Mouse (Mus musculus) liver, embryonic 14.5 days (tissue): ENCODE measurements at regions not wholly inside any gene's neighbourhood (a gene's known extent, or its start where the extent isn't known, plus 50 kb on each side); places are given as distances from the start of the nearest gene placed in this dataset.

Experiments used
- ATAC-seq: fragments of 200-750 bp; cut with Nextera tagmentation; 2 replicates; pipeline ENCODE4 v1.8.0; 2017; ENCODE audit warnings: moderate number of reproducible peaks, mild to moderate bottlenecking, moderate library complexity; ENCODE audit not compliant: insufficient read depth
- DNase-seq, 3 experiments: peaks; one replicate each; pipeline ENCODE4 v3.0.0-alpha.2; 2012 to 2013; ENCODE audit warnings: low read depth in 3 of 3, low spot score in 3 of 3
- H3K27ac ChIP-seq: fragments of 300-500 bp; sonication (generic); 2 replicates; pipeline ENCODE4 v1.5.1; 2014; ENCODE audit warnings: moderate library complexity, mild to moderate bottlenecking, control low read depth, inconsistent platforms
- H3K27me3 ChIP-seq: fragments of 300-500 bp; sonication (generic); 2 replicates; pipeline ENCODE4 v1.6.1; 2014; ENCODE audit warnings: mild to moderate bottlenecking, low read length, moderate library complexity; ENCODE audit not compliant: control insufficient read depth, insufficient read depth
- H3K36me3 ChIP-seq: fragments of 300-500 bp; sonication (generic); replicated peaks from 2 replicates; pipeline ENCODE4 v1.6.1; 2014; ENCODE audit warnings: low read depth; ENCODE audit not compliant: control insufficient read depth, insufficient read depth
- H3K4me1 ChIP-seq, 2 experiments: fragments of 200-500 bp in 1 of 2; fragments of 300-500 bp in 1 of 2; sonication (generic) in 1 of 2; replicated peaks; 2 replicates each; pipeline ENCODE4 v1.6.1; 2012 to 2014; ENCODE audit warnings: antibody characterized with exemption in 1 of 2, inconsistent platforms in 1 of 2, low read length in 1 of 2; ENCODE audit not compliant: control insufficient read depth in 2 of 2, insufficient read depth in 2 of 2
- H3K4me2 ChIP-seq: fragments of 300-500 bp; sonication (generic); 2 replicates; pipeline ENCODE4 v1.6.1; 2014; ENCODE audit warnings: low read depth, mild to moderate bottlenecking, control low read depth, moderate library complexity
- H3K4me3 ChIP-seq, 2 experiments: fragments of 200-500 bp in 1 of 2; fragments of 300-500 bp in 1 of 2; sonication (generic) in 1 of 2; 2 replicates each; pipeline ENCODE4 v1.5.1; 2012 to 2014; ENCODE audit warnings: low read depth in 2 of 2, low read length in 2 of 2, mild to moderate bottlenecking in 2 of 2, control low read depth in 1 of 2, inconsistent platforms in 1 of 2, moderate library complexity in 1 of 2; ENCODE audit not compliant: insufficient read depth in 1 of 2
- H3K9ac ChIP-seq: fragments of 300-500 bp; sonication (generic); replicated peaks from 2 replicates; pipeline ENCODE4 v1.6.1; 2014; ENCODE audit warnings: mild to moderate bottlenecking, control low read depth, moderate library complexity
- H3K9me3 ChIP-seq: fragments of 300-500 bp; sonication (generic); 2 replicates; pipeline ENCODE4 v1.6.1; 2016; ENCODE audit warnings: low read length, mixed read lengths; ENCODE audit not compliant: control insufficient read depth
- CTCF ChIP-seq: IDR thresholded peaks from 2 replicates; pipeline ENCODE4 v1.5.1; 2016; ENCODE audit warnings: antibody characterized with exemption, low read depth, control low read depth
- EP300 ChIP-seq: IDR thresholded peaks from 2 replicates; pipeline ENCODE4 v1.6.1; 2016; ENCODE audit warnings: antibody characterized with exemption, low read depth
- WGBS: fragments of 180-500 bp; shearing (Covaris S2); extraction: QIAGEN DNeasy Blood & Tissue Kit; methylation state at CpG from one replicate; pipeline ENCODE4 v1.1.7; 2014; ENCODE audit not compliant: insufficient replicate concordance; 5-methylcytosine and 5-hydroxymethylcytosine counted together

- no peaks in the 10 kb centered on the region for H3K4me1 ChIP-seq
- ATAC-seq (no peak), DNase-seq (no peak)
- WGBS, result 63% methylated on average over 4 of the region's 4 CpGs
- H3K9ac ChIP-seq, result no peak overlapping the region
- H3K4me3 ChIP-seq, result no peak overlapping the region
- no peak overlapping the region for H3K27ac ChIP-seq
- no peaks in the 10 kb centered on the region for H3K9me3 ChIP-seq
- H3K36me3 ChIP-seq, result no peaks in the 10 kb centered on the region
- TF ChIP-seq CTCF (no peak), EP300 (no peak)
- no peak overlapping the region for H3K4me2 ChIP-seq
- no peaks in the 10 kb centered on the region for H3K27me3 ChIP-seq
These were observed 445.7 kb downstream of the Gm43517 start for GRCm38 (mm10) chr12:49830665-49831064.

GRCm38 (mm10) chr12:49832118-49832847 lies 447.3 kb downstream of the Gm43517 start:
- no peaks in the 10 kb centered on the region for H3K4me1 ChIP-seq
- H3K4me2 ChIP-seq, result no peak overlapping the region
- no peak overlapping the region for H3K4me3 ChIP-seq
- H3K9me3 ChIP-seq, result no peaks in the 10 kb centered on the region
- ATAC-seq, result no peak
- no peak for TF ChIP-seq CTCF
- TF ChIP-seq EP300, result no peak
- no peaks in the 10 kb centered on the region for H3K36me3 ChIP-seq
- DNase-seq, result no peak
- no peak overlapping the region for H3K9ac ChIP-seq
- H3K27ac ChIP-seq, result no peak overlapping the region
- no peaks in the 10 kb centered on the region for H3K27me3 ChIP-seq
- WGBS, result 24% methylated on average over 3 of the region's 3 CpGs

GRCm38 (mm10) chr12:49836282-49837070 lies 451.5 kb downstream of the Gm43517 start:
- Histone ChIP-seq H3K4me1 (no peaks in the 10 kb centered on the region), H3K4me2 (no peak overlapping the region), H3K9ac (no peak overlapping the region), H3K4me3 (no peak overlapping the region), H3K9me3 (no peaks in the 10 kb centered on the region), H3K27ac (no peak overlapping the region), H3K36me3 (no peaks in the 10 kb centered on the region), H3K27me3 (no peaks in the 10 kb centered on the region)
- ATAC-seq (no peak), DNase-seq (no peak)
- TF ChIP-seq EP300, result no peak
- no peak for TF ChIP-seq CTCF
- 47% methylated on average over 7 of the region's 7 CpGs for WGBS

GRCm38 (mm10) chr12:49885507-49885906 lies 500.5 kb downstream of the Gm43517 start:
- no peak overlapping the region for H3K9ac ChIP-seq
- no peaks in the 10 kb centered on the region for H3K4me1 ChIP-seq
- H3K36me3 ChIP-seq, result no peaks in the 10 kb centered on the region
- H3K9me3 ChIP-seq, result no peaks in the 10 kb centered on the region
- TF ChIP-seq EP300 (no peak), CTCF (no peak)
- WGBS, result 45% methylated on average over 2 of the region's 2 CpGs
- no peak overlapping the region for H3K4me2 ChIP-seq
- DNase-seq, result no peak
- no peak overlapping the region for H3K27ac ChIP-seq
- H3K4me3 ChIP-seq, result no peak overlapping the region
- no peak for ATAC-seq
- no peaks in the 10 kb centered on the region for H3K27me3 ChIP-seq

GRCm38 (mm10) chr12:49887246-49887645 lies 502.3 kb downstream of the Gm43517 start:
- DNase-seq, result no peak
- ATAC-seq, result no peak
- H3K4me3 ChIP-seq, result no peak overlapping the region
- H3K9ac ChIP-seq, result no peak overlapping the region
- no peaks in the 10 kb centered on the region for H3K4me1 ChIP-seq
- no peaks in the 10 kb centered on the region for H3K27me3 ChIP-seq
- H3K36me3 ChIP-seq, result no peaks in the 10 kb centered on the region
- no peak overlapping the region for H3K27ac ChIP-seq
- WGBS, result 65% methylated on average over 2 of the region's 2 CpGs
- no peaks in the 10 kb centered on the region for H3K9me3 ChIP-seq
- TF ChIP-seq EP300, result no peak
- TF ChIP-seq CTCF, result no peak
- H3K4me2 ChIP-seq, result no peak overlapping the region
